ENCODE assay signal across 7 mouse cellular contexts in genomic region chr11:80872509-80873474, GRCm38 (mm10). TPM values are rescaled to one million over a fixed set of nuclear protein-coding genes. Genes with fewer than 3 reads are reported as not detected.
DNase-seq lines count a peak whose midpoint lies in the region; TF ChIP-seq lines count a peak whose summit lies in the region.

No protein-coding gene starts in this region.

- TF ChIP-seq CTCF in C2C12 (IDR thresholded peaks at IDR 0.05; ENCODE audit: control insufficient read depth, insufficient read depth, insufficient read length) = peak; percentile 39

- H3K36me3 ChIP-seq in C2C12 (ENCODE audit: control insufficient read depth, insufficient read depth) = no peaks in the 10 kb centered on the region

- H3K79me3 ChIP-seq in C2C12 (ENCODE audit: low read depth) = no peaks in the 10 kb centered on the region

- H3K4me3 ChIP-seq in C2C12 (ENCODE audit: insufficient read depth, poor library complexity, severe bottlenecking) = no peak overlapping the region

- peaks cover 17% of the 10 kb centered on the region for H3K27me3 ChIP-seq in C2C12 (ENCODE audit: control insufficient read depth, insufficient read depth, insufficient read length)

- H3ac ChIP-seq in C2C12 (ENCODE audit: control insufficient read depth, insufficient read length, low read depth) = no peak overlapping the region

- peak; percentile 65 for DNase-seq in 3T3-L1 (ENCODE audit: low read depth, low spot score)
- peak; percentile 87 for DNase-seq in c-Kit-negative CD71-positive TER-119-positive erythroid progenitor cells, embryonic 14.5 days (ENCODE audit: low read depth, low spot score)
- peak; percentile 61 for DNase-seq in forelimb bud, embryonic 11.5 days (ENCODE audit: low read depth, low spot score)
- peak; percentile 18 to 67 for DNase-seq in kidney, adult 8-10 months
- DNase-seq in lung, postnatal 14 days = peak; percentile 84
- peak; percentile 57 to 82 for DNase-seq in spleen, postnatal 10 days (ENCODE audit: low spot score in 2 of 2)

- H3K79me2 ChIP-seq in C2C12 (ENCODE audit: control insufficient read depth, insufficient read depth) = no peaks in the 10 kb centered on the region

TF ChIP-seq in C2C12, 6 proteins besides CTCF, POLR2A, EP300 and RAD21:
- no peak for TF ChIP-seq USF1 (IDR thresholded peaks at IDR 0.05; ENCODE audit: low read depth)
- no peak for TF ChIP-seq FOSL1 (IDR thresholded peaks at IDR 0.05; ENCODE audit: insufficient read depth, low read length, poor library complexity, severe bottlenecking)
- no peak for TF ChIP-seq CEBPB (IDR thresholded peaks at IDR 0.05; ENCODE audit: low read depth)
- no peak for TF ChIP-seq MYOD1 (IDR thresholded peaks at IDR 0.05; ENCODE audit: control insufficient read depth, insufficient read length, low read depth)
- no peak for TF ChIP-seq MAX (IDR thresholded peaks at IDR 0.05)
- TF ChIP-seq MYOG (IDR thresholded peaks at IDR 0.05; ENCODE audit: control insufficient read depth, extremely low read depth, insufficient read length) = no peak

RNA-seq across cellular contexts. Expression of gene Spaca3, which starts 14.6 kb away (rescaled TPM):
- not detected for polyA plus RNA-seq in C2C12 (2012; fragmentation: generic; extraction: Trizol)
